Mouse (Mus musculus) stomach, embryonic 14.5 days (tissue): ENCODE measurements around the gene Usp40. TPM values are rescaled to one million over a fixed set of nuclear protein-coding genes. Genes with fewer than 3 reads are reported as not detected.

Experiments used
- ATAC-seq: fragments of 200-750 bp; cut with Nextera tagmentation; 2 replicates; pipeline ENCODE4 v1.8.0; 2017; ENCODE audit warnings: low read depth, moderate TSS enrichment; ENCODE audit not compliant: insufficient number of reproducible peaks, insufficient read depth, low FRiP score
- H3K27ac ChIP-seq: fragments of 300-500 bp; sonication (generic); 2 replicates; pipeline ENCODE4 v1.5.1; 2014; ENCODE audit warnings: mild to moderate bottlenecking, low read length, moderate library complexity, mixed read lengths
- H3K27me3 ChIP-seq: fragments of 300-500 bp; sonication (generic); 2 replicates; pipeline ENCODE4 v1.6.1; 2014; ENCODE audit warnings: low read length, control low read depth, mixed read lengths; ENCODE audit not compliant: control insufficient read depth, insufficient read depth
- H3K36me3 ChIP-seq: fragments of 300-500 bp; sonication (generic); 2 replicates; pipeline ENCODE4 v1.6.1; 2014; ENCODE audit warnings: mild to moderate bottlenecking, control low read depth, low read length, moderate library complexity, mixed read lengths; ENCODE audit not compliant: control insufficient read depth, insufficient read depth
- H3K4me1 ChIP-seq: fragments of 300-500 bp; sonication (generic); 2 replicates; pipeline ENCODE4 v1.6.1; 2014; ENCODE audit warnings: low read length, control low read depth, mixed read lengths; ENCODE audit not compliant: control insufficient read depth, insufficient read depth
- H3K4me2 ChIP-seq: fragments of 300-500 bp; sonication (generic); replicated peaks from 2 replicates; pipeline ENCODE4 v1.6.1; 2014; ENCODE audit warnings: low read depth, low read length, control low read depth
- H3K4me3 ChIP-seq: fragments of 300-500 bp; sonication (generic); 2 replicates; pipeline ENCODE4 v1.5.1; 2014; ENCODE audit warnings: low read depth, low read length, control low read depth
- H3K9ac ChIP-seq: fragments of 300-500 bp; sonication (generic); replicated peaks from 2 replicates; pipeline ENCODE4 v1.6.1; 2014; ENCODE audit warnings: low read depth, mild to moderate bottlenecking, control low read depth, low read length, moderate library complexity, mixed read lengths
- H3K9me3 ChIP-seq: fragments of 300-500 bp; sonication (generic); 2 replicates; pipeline ENCODE4 v1.6.1; 2016; ENCODE audit warnings: low read depth, low read length, control low read depth; ENCODE audit not compliant: control insufficient read depth
- WGBS: fragments of 180-500 bp; shearing (Covaris S2); extraction: QIAGEN DNeasy Blood & Tissue Kit; methylation state at CpG from one replicate; pipeline ENCODE4 v1.1.7; 2014; 5-methylcytosine and 5-hydroxymethylcytosine counted together
- microRNA-seq: library from miRNA; unstranded; fragments of <30 nt; microRNA quantifications from one replicate; pipeline ENCODE4, GENCODE M21; 2016
- polyA plus RNA-seq: library from polyadenylated mRNA; unstranded; fragments of >200 nt; fragmentation: Nextera tagmentation; extraction: Ambion mirVana; gene quantifications from 2 replicates; pipeline ENCODE4 v1.2.1, GENCODE M21; 2014

The Usp40 gene
- polyA plus RNA-seq, 1 experiment from 2014 or later, result 43.9 TPM

GRCm38 (mm10) chr1:87899701-87900100, 108.7 kb downstream of the Usp40 start:
- 0 out of 2 replicates have a peak, but pooled peaks have one; percentile 37 for ATAC-seq
- no peaks in the 10 kb centered on the region for H3K27me3 ChIP-seq
- H3K9ac ChIP-seq, result no peak overlapping the region

GRCm38 (mm10) chr1:87896921-87897320, 111.4 kb downstream of the Usp40 start:
- 77% methylated on average over 2 of the region's 2 CpGs for WGBS
- H3K4me2 ChIP-seq, result no peak overlapping the region

More at GRCm38 (mm10) chr1:87899701-87900100, 108.7 kb downstream of the Usp40 start:
- no peak overlapping the region for H3K27ac ChIP-seq
- H3K4me3 ChIP-seq, result no peak overlapping the region
- H3K4me1 ChIP-seq, result no peaks in the 10 kb centered on the region
- 67% methylated on average over 2 of the region's 2 CpGs for WGBS
- H3K4me2 ChIP-seq, result no peak overlapping the region
- H3K36me3 ChIP-seq, result no peaks in the 10 kb centered on the region
- H3K9me3 ChIP-seq, result no peaks in the 10 kb centered on the region

More at GRCm38 (mm10) chr1:87896921-87897320, 111.4 kb downstream of the Usp40 start:
- H3K9me3 ChIP-seq, result no peaks in the 10 kb centered on the region
- 0 out of 2 replicates have a peak, but pooled peaks cover 2% of the 10 kb centered on the region for H3K36me3 ChIP-seq
- no peak overlapping the region for H3K4me3 ChIP-seq
- H3K9ac ChIP-seq, result no peak overlapping the region
- no peaks in the 10 kb centered on the region for H3K4me1 ChIP-seq
- ATAC-seq, result no peak
- no peaks in the 10 kb centered on the region for H3K27me3 ChIP-seq
- H3K27ac ChIP-seq, result no peak overlapping the region

Small RNA genes within 50 kb of the gene (microRNA-seq; reads per million reads assigned to microRNA genes)
- gene Gm25198, result not detected

Other genes with a start within 250 kb of the Usp40 start
- gene Sag, start 204.9 kb downstream of the Usp40 start, polyA plus RNA-seq, result 2.6 and 2.7 TPM in 2 replicates
- 31.0 and 35.1 TPM in 2 replicates for gene Dgkd, start 155.3 kb downstream of the Usp40 start, polyA plus RNA-seq
- gene Ugt1a10, start 46.8 kb upstream of the Usp40 start, polyA plus RNA-seq, result not detected in 2 replicates
- 0.46 and 0.67 TPM in 2 replicates for gene Ugt1a9, start 62.2 kb upstream of the Usp40 start, polyA plus RNA-seq
- gene Ugt1a8, start 79.3 kb upstream of the Usp40 start, polyA plus RNA-seq, result not detected in 2 replicates
- 3.0 and 4.7 TPM in 2 replicates for gene Ugt1a7c, start 86.5 kb upstream of the Usp40 start, polyA plus RNA-seq
- gene Ugt1a6b, start 94.7 kb upstream of the Usp40 start, polyA plus RNA-seq, result 2.0 and 3.0 TPM in 2 replicates
- 23.8 and 25.4 TPM in 2 replicates for gene Ugt1a6a, start 126.3 kb upstream of the Usp40 start, polyA plus RNA-seq
- gene Ugt1a5, start 157.5 kb upstream of the Usp40 start, polyA plus RNA-seq, result 0.28 TPM in 1 of 2 replicates, not detected in the other
- 0.28 and 0.69 TPM in 2 replicates for gene Ugt1a2, start 192.1 kb upstream of the Usp40 start, polyA plus RNA-seq
- 8.7 and 9.4 TPM in 2 replicates for gene Dnajb3, start 197.2 kb upstream of the Usp40 start, polyA plus RNA-seq
- 0.33 and 1.3 TPM in 2 replicates for gene Ugt1a1, start 203.4 kb upstream of the Usp40 start, polyA plus RNA-seq
- 1.7 and 1.9 TPM in 2 replicates for gene Mroh2a, start 218.4 kb upstream of the Usp40 start, polyA plus RNA-seq